Mouse (Mus musculus) subcutaneous adipose tissue, adult 2 months (tissue): Measurements from ENCODE around the gene Slc8a1. TPM values are rescaled to one million over a fixed set of nuclear protein-coding genes. Genes with fewer than 3 reads are reported as not detected.

Experiments used
- polyA plus RNA-seq: library from polyadenylated mRNA; depleted of rRNA; stranded (reverse); fragments of >200 nt; gene quantifications from 2 replicates; pipeline ENCODE4 v1.2.3, GENCODE M21; 2012; ENCODE audit warnings: low replicate concordance; rRNA removed

Slc8a1 gene
- polyA plus RNA-seq: 2.1 and 22.4 TPM in 2 replicates

DNA sequence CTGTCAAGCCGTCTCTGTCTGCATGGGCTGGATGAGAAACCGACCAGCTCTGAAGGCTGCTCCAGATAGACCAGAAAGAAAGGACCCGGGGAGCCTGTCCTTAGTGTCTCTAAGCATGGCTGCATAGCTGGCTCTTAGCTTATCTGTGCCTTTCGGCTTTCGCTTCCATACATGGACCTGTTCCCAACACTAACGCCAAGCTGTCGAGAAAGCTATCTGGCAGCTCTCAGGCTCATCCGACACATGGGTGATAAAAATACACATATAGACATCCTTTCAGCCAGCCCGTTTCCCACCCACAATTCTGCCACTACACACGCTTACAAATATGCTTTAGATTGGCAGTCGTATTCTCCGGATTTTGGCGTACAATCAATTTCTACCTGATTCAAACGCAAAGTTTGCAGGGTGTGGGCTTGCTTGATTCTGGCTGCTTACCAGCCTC, at the start of gene Slc8a1:
Slc8a1 (minus strand) TSS at position 67 of the 445 bp plus-strand sequence.

DNA sequence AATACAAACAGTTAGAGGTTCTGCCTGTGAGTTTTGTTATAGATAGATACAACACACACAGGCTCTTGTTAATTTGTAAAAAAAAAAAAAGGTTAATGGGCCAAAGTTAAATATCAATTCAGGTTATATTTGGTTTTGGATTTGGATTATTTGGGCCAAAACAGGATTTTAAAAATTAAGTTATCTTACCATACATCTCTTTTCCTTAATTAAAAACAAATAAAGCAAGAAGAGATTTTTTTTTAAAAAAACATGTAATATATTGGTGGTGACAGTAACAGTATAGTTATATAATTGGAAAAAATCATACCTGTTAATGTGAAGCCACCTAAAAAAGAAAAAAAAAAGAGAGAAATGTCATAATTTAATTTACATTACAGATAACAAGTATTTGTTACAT, 296.7 kb downstream of the Slc8a1 start, which contains the start of gene Gm11096:
Gm11096 (plus strand) TSS at position 301 of the 400 bp plus-strand sequence.

